ENCODE assay signal across 23 mouse cellular contexts in genomic region chr19:10454718-10455436, GRCm38 (mm10). TPM values are rescaled to one million over a fixed set of nuclear protein-coding genes. Genes with fewer than 3 reads are reported as not detected.
DNase-seq lines count a peak whose midpoint lies in the region; ATAC-seq and TF ChIP-seq lines count a peak whose summit lies in the region.
"Had no signal": no experiment of that assay in that cellular context is flagged by ENCODE, and none has a peak within 500 bp of the region (broad histone marks: within the 10 kb centered on the region; RNA-seq: fewer than 3 reads in every experiment).

No protein-coding gene starts in this region.

- H3K4me2 ChIP-seq in liver, embryonic 12.5 days: no peak overlapping the region
- 0 out of 2 replicates have a peak overlapping the region, but pooled peaks have one; percentile 5 for H3K4me2 ChIP-seq in stomach, postnatal 0 days (replicated peaks; ENCODE audit: low read depth)
- H3K4me2 ChIP-seq: limb, embryonic 15.5 days; lung, embryonic 14.5 days had no signal

- ATAC-seq in liver, embryonic 12.5 days: 0 out of 2 replicates have a peak, but pooled peaks have one; percentile 14
- peak; percentile 52 for ATAC-seq in stomach, postnatal 0 days (ENCODE audit: low FRiP score, low TSS enrichment)
- ATAC-seq: forebrain, embryonic 16.5 days had no signal

- no peak for TF ChIP-seq EP300 in stomach, postnatal 0 days (optimal IDR thresholded peaks at IDR 0.05)

- peaks cover 95% of the 10 kb centered on the region for H3K27me3 ChIP-seq in liver, embryonic 12.5 days (replicated peaks)
- peaks cover 3% of the 10 kb centered on the region; the same call in 1 of the 2 replicates for H3K27me3 ChIP-seq in stomach, postnatal 0 days (ENCODE audit: control insufficient read depth, insufficient read depth, low read length)

- WGBS in liver, embryonic 12.5 days (ENCODE audit: insufficient replicate concordance): 41% methylated on average over 4 of the region's 4 CpGs
- WGBS in stomach, postnatal 0 days: 45% methylated on average over 4 of the region's 4 CpGs

- H3K36me3 ChIP-seq in liver, embryonic 12.5 days: no peaks in the 10 kb centered on the region
- H3K36me3 ChIP-seq in stomach, postnatal 0 days (ENCODE audit: control insufficient read depth, insufficient read depth, low read length): no peaks in the 10 kb centered on the region
- H3K36me3 ChIP-seq: forebrain, embryonic 10.5 days; heart, embryonic 10.5 days; hindbrain, embryonic 15.5 days; limb, embryonic 15.5 days had no signal

- DNase-seq in adrenal gland, adult (ENCODE audit: inconsistent age in 2 of 2, low spot score in 1 of 2): peak; percentile 23 to 52
- DNase-seq in adrenal gland, adult 2 months: no peak
- no peak for DNase-seq in liver
- peak; percentile 59 for DNase-seq in ovary, adult 18-20 months (ENCODE audit: low spot score)
- DNase-seq in ovary, postnatal 10 days (ENCODE audit: low spot score): no peak
- peak; percentile 59 for DNase-seq in stomach, postnatal 0 days (ENCODE audit: low spot score)
- DNase-seq: cerebellum, adult 11 months; cerebellum, adult 9-11 months; gastrocnemius, postnatal 10 days; kidney, adult 9 months; left cerebral cortex, postnatal 4 days; lung, embryonic 14.5 days; right cerebral cortex, postnatal 14 days; thymus, postnatal 14 days had no signal

- H3K9ac ChIP-seq in liver, embryonic 12.5 days: no peak overlapping the region
- H3K9ac ChIP-seq in stomach, postnatal 0 days (ENCODE audit: low read length): no peak overlapping the region
- H3K9ac ChIP-seq: hindbrain, embryonic 15.5 days; limb, embryonic 15.5 days; lung, embryonic 14.5 days had no signal

- no peak for TF ChIP-seq CTCF in stomach, postnatal 0 days (IDR thresholded peaks at IDR 0.05; ENCODE audit: low read depth)

- H3K4me1 ChIP-seq in liver, embryonic 12.5 days: peaks cover 24% of the 10 kb centered on the region
- no peaks in the 10 kb centered on the region; the same call in 1 of the 2 replicates for H3K4me1 ChIP-seq in stomach, postnatal 0 days (replicated peaks; ENCODE audit: control insufficient read depth, insufficient read depth)

- no peak overlapping the region for H3K27ac ChIP-seq in liver, embryonic 12.5 days
- peak overlapping the region; percentile 58; the same call in 1 of the 2 replicates for H3K27ac ChIP-seq in stomach, postnatal 0 days (replicated peaks)
- H3K27ac ChIP-seq: forebrain, embryonic 10.5 days; heart, embryonic 10.5 days; hindbrain, embryonic 15.5 days; limb, embryonic 15.5 days had no signal

- H3K9me3 ChIP-seq in liver, embryonic 12.5 days (replicated peaks): no peaks in the 10 kb centered on the region
- H3K9me3 ChIP-seq in stomach, postnatal 0 days (ENCODE audit: control insufficient read depth, low read length): no peaks in the 10 kb centered on the region
- H3K9me3 ChIP-seq: forebrain, embryonic 10.5 days; heart, embryonic 10.5 days; hindbrain, embryonic 15.5 days; limb, embryonic 15.5 days; megakaryocyte, embryonic 14.5 days had no signal

- no peak overlapping the region for H3K4me3 ChIP-seq in liver, embryonic 12.5 days
- H3K4me3 ChIP-seq in stomach, postnatal 0 days (ENCODE audit: low read depth, low read length): peak overlapping the region; percentile 4; the same call in 1 of the 2 replicates
- H3K4me3 ChIP-seq: forebrain, embryonic 10.5 days; heart, embryonic 10.5 days; hindbrain, embryonic 15.5 days; limb, embryonic 15.5 days; megakaryocyte, embryonic 14.5 days had no signal

RNA-seq across cellular contexts. Expression of gene Lrrc10b, which starts 2.4 kb away (rescaled TPM):
- total RNA-seq in adrenal gland, adult 2 months (2021): 1 to 10 TPM; 3.3 to 5.0 TPM
- 2.8 and 6.1 TPM in 2 replicates for polyA plus RNA-seq in adrenal gland, adult 2 months (2012; rRNA removed)
- 0.06 and 0.12 TPM in 2 replicates for polyA plus RNA-seq in liver, embryonic 12.5 days (2016; fragmentation: Nextera tagmentation; extraction: Ambion mirVana)
- 2.8 and 3.3 TPM in 2 replicates for polyA plus RNA-seq in stomach, postnatal 0 days (2015; fragmentation: Nextera tagmentation; extraction: Ambion mirVana)
- total RNA-seq: common myeloid progenitor, adult 5-6 weeks; granulocyte monocyte progenitor cell, adult 5-6 weeks had no signal

RNA-seq across cellular contexts. Expression of gene Ppp1r32, which starts 27.9 kb away (rescaled TPM):
- total RNA-seq in adrenal gland, adult 2 months (2021): under 1 TPM; 0.49 to 0.76 TPM
- 0.13 and 0.16 TPM in 2 replicates for polyA plus RNA-seq in adrenal gland, adult 2 months (2012; rRNA removed)
- not detected in 2 replicates for polyA plus RNA-seq in liver, embryonic 12.5 days (2016; fragmentation: Nextera tagmentation; extraction: Ambion mirVana)
- 0.15 and 0.16 TPM in 2 replicates for polyA plus RNA-seq in stomach, postnatal 0 days (2015; fragmentation: Nextera tagmentation; extraction: Ambion mirVana)
- total RNA-seq: common myeloid progenitor, adult 5-6 weeks had no signal
- polyA plus RNA-seq: heart, embryonic 10.5 days; lung, embryonic 14.5 days had no signal

Comparison
In these comparisons a context has a peak if more than half of its experiments do, and no peak if none do; other contexts are left out.
1. DNase-seq: peak in adrenal gland, adult (2 of 2), ovary, adult 18-20 months (single experiment) and stomach, postnatal 0 days (single experiment); none in adrenal gland, adult 2 months (single experiment), liver (single experiment) and ovary, postnatal 10 days (single experiment).